Mouse (Mus musculus) embryo, embryonic 9.5 days (tissue): Measurements from ENCODE around the gene AI597479.

Source experiments
- DNase-seq: peaks from one replicate; pipeline ENCODE4 v3.0.0-alpha.2; 2017; ENCODE audit errors: extremely low spot score

AI597479 gene

DNA sequence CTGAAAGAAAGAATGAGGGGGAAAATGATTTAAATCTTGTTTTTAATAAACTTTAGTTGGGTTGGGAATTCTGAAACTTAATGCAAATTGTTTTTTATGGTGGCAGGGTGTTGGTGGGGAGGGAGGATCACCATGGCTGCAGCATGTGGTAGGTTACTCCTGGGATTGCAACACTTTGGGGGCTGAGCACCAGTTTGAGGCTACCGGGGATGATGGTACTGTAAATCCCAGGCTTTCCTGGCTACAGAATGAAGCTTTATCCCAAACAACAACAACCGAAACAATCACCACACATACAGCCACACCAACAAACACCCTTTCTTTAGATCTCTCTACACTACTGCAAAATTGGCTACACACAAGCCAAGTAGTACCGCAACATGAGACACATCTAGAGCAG, 63.9 kb downstream of the AI597479 start:
- no peak for DNase-seq

GRCm38 (mm10) chr1:43163084-43163466, 64.6 kb downstream of the AI597479 start:
- DNase-seq, result peak; percentile 44

- peak; percentile 79 for DNase-seq
These were observed 65.2 kb downstream of the AI597479 start for GRCm38 (mm10) chr1:43163467-43164418.

DNA sequence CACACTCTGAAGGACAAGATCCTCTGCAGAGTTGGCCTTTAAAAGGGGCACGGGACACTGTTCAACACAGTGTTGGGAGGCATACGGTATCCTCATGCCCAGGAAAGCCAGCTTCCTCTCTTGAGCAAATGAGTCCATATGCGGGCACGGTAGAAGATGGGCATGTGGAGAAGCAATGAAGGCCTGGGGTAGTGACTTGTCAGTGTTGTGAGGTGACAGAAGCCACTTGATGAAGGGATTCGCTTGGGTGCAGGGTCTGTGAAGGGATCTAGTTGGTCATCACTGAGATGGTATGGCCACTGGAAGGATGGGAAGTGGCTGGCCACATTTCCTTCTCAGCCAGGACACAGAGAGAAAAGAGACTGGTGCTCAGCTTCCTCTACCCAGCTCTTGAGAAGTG, 66.1 kb downstream of the AI597479 start:
- no peak for DNase-seq
